Mouse (Mus musculus) cortical plate, adult 2 months (tissue): ENCODE data around the gene Glod5. TPM values are rescaled to one million over a fixed set of nuclear protein-coding genes. Genes with fewer than 3 reads are reported as not detected.

Experiments used
- H3K27ac ChIP-seq: fragments of 200-500 bp; 2 replicates; pipeline ENCODE4 v1.5.1; 2012; ENCODE audit warnings: low read length, control low read depth, inconsistent platforms; ENCODE audit not compliant: insufficient read depth
- H3K4me1 ChIP-seq: fragments of 200-500 bp; 2 replicates; pipeline ENCODE4 v1.6.1; 2011; ENCODE audit warnings: low read length; ENCODE audit not compliant: control insufficient read depth, insufficient read depth
- H3K4me3 ChIP-seq: fragments of 200-500 bp; 2 replicates; pipeline ENCODE4 v1.5.1; 2011; ENCODE audit warnings: mild to moderate bottlenecking, low read length, control low read depth; ENCODE audit not compliant: insufficient read depth
- CTCF ChIP-seq: fragments of 200-500 bp; IDR thresholded peaks from 2 replicates; pipeline ENCODE4 v1.5.1; 2011; ENCODE audit warnings: mild to moderate bottlenecking, control low read depth, low read length; ENCODE audit not compliant: insufficient read depth; ENCODE audit errors: extremely low read depth
- POLR2A ChIP-seq: fragments of 200-500 bp; IDR thresholded peaks from 2 replicates; pipeline ENCODE4 v1.6.1; 2011; ENCODE audit warnings: mild to moderate bottlenecking, low read length, control low read depth; ENCODE audit not compliant: insufficient read depth; ENCODE audit errors: extremely low read depth
- polyA plus RNA-seq: library from polyadenylated mRNA; depleted of rRNA; stranded (reverse); fragments of >200 nt; gene quantifications from 2 replicates; pipeline ENCODE4 v1.2.3, GENCODE M21; 2012

The Glod5 gene
- polyA plus RNA-seq, 1 experiment = 0.65 TPM

- Histone ChIP-seq H3K27ac (no peak overlapping the region), H3K4me1 (no peaks in the 10 kb centered on the region), H3K4me3 (no peak overlapping the region)
- TF ChIP-seq CTCF (no peak), POLR2A (no peak)
Measured at GRCm38 (mm10) chrX:8008543-8008942, 9.7 kb downstream of the Glod5 start.

- TF ChIP-seq POLR2A = no peak
- TF ChIP-seq CTCF = no peak
- Histone ChIP-seq H3K27ac (no peak overlapping the region), H3K4me3 (no peak overlapping the region), H3K4me1 (no peaks in the 10 kb centered on the region)
Measured at GRCm38 (mm10) chrX:8002971-8003370, 15.3 kb downstream of the Glod5 start.

GRCm38 (mm10) chrX:8002001-8002400 lies 16.3 kb downstream of the Glod5 start:
- Histone ChIP-seq H3K4me3 (no peak overlapping the region), H3K27ac (no peak overlapping the region), H3K4me1 (no peaks in the 10 kb centered on the region)
- TF ChIP-seq POLR2A (no peak), CTCF (no peak)

- no peak overlapping the region for H3K27ac ChIP-seq
- H3K4me1 ChIP-seq = no peaks in the 10 kb centered on the region
- H3K4me3 ChIP-seq = no peak overlapping the region
- TF ChIP-seq CTCF = no peak
- no peak for TF ChIP-seq POLR2A
Measured at GRCm38 (mm10) chrX:8000546-8001192, 17.6 kb downstream of the Glod5 start.

- Histone ChIP-seq H3K27ac (no peak overlapping the region), H3K4me1 (no peaks in the 10 kb centered on the region), H3K4me3 (no peak overlapping the region)
- TF ChIP-seq CTCF (no peak), POLR2A (no peak)
Measured at GRCm38 (mm10) chrX:7993068-7993735, 25.1 kb downstream of the Glod5 start.

GRCm38 (mm10) chrX:7992379-7993067 lies 25.8 kb downstream of the Glod5 start:
- no peak overlapping the region for H3K4me3 ChIP-seq
- no peak for TF ChIP-seq POLR2A
- no peak for TF ChIP-seq CTCF
- H3K4me1 ChIP-seq = no peaks in the 10 kb centered on the region
- H3K27ac ChIP-seq = no peak overlapping the region

GRCm38 (mm10) chrX:7981368-7981767 lies 36.9 kb downstream of the Glod5 start:
- TF ChIP-seq CTCF (no peak), POLR2A (no peak)
- Histone ChIP-seq H3K27ac (no peak overlapping the region), H3K4me1 (no peaks in the 10 kb centered on the region), H3K4me3 (no peak overlapping the region)

GRCm38 (mm10) chrX:7977892-7978291 lies 40.4 kb downstream of the Glod5 start, which contains the start of gene Gata1:
Gene Gata1, minus strand, starts transcription at chrX:7978071.
- Histone ChIP-seq H3K4me3 (no peak within 1 kb of the TSS), H3K27ac (no peak within 1 kb of the TSS), H3K4me1 (no peaks in the 10 kb centered on the region)
- no peak for TF ChIP-seq POLR2A
- TF ChIP-seq CTCF = no peak

GRCm38 (mm10) chrX:7971292-7971691 lies 47.0 kb downstream of the Glod5 start:
- no peaks in the 10 kb centered on the region for H3K4me1 ChIP-seq
- no peak overlapping the region for H3K27ac ChIP-seq
- TF ChIP-seq CTCF (no peak), POLR2A (no peak)
- H3K4me3 ChIP-seq = no peak overlapping the region

- no peak overlapping the region for H3K27ac ChIP-seq
- TF ChIP-seq CTCF (no peak), POLR2A (no peak)
- H3K4me3 ChIP-seq = no peak overlapping the region
- no peaks in the 10 kb centered on the region for H3K4me1 ChIP-seq
Measured at GRCm38 (mm10) chrX:7968899-7969298, 49.4 kb downstream of the Glod5 start.
